ENCODE assay signal across 27 mouse cellular contexts in genomic region chr12:86693389-86693788, GRCm38 (mm10). TPM values are rescaled to one million over a fixed set of nuclear protein-coding genes. Genes with fewer than 3 reads are reported as not detected.
DNase-seq lines count a peak whose midpoint lies in the region; ATAC-seq and TF ChIP-seq lines count a peak whose summit lies in the region.
"Had no signal": no experiment of that assay in that cellular context is flagged by ENCODE, and none has a peak within 500 bp of the region (broad histone marks: within the 10 kb centered on the region; RNA-seq: fewer than 3 reads in every experiment).

No protein-coding gene starts in this region.

- no peak for ATAC-seq in megakaryocyte, adult 5-6 weeks (ENCODE audit: poor library complexity, severe bottlenecking)
- ATAC-seq in common myeloid progenitor, adult 5-6 weeks (replicated peaks; ENCODE audit: low read depth, poor library complexity, severe bottlenecking): peak; percentile 26; the same call in 1 of the 2 replicates
- ATAC-seq in megakaryocyte progenitor cell, adult 5-6 weeks (replicated peaks; ENCODE audit: poor library complexity): peak; percentile 57
- no peak for ATAC-seq in hindbrain, postnatal 0 days
- ATAC-seq: forebrain, embryonic 14.5 days had no signal

- peaks cover 84% of the 10 kb centered on the region for H3K36me3 ChIP-seq in megakaryocyte, embryonic 14.5 days (replicated peaks; ENCODE audit: low read length)
- H3K36me3 ChIP-seq in hindbrain, postnatal 0 days (ENCODE audit: insufficient read depth, low read length): peaks cover 30% of the 10 kb centered on the region; the same call in 1 of the 2 replicates
- H3K36me3 ChIP-seq: heart, embryonic 15.5 days had no signal

- DNase-seq in CD4-positive, CD25-positive, alpha-beta regulatory T cell, adult 2 months (ENCODE audit: low read depth, low spot score): peak; percentile 47
- DNase-seq in c-Kit-positive CD71-positive TER-119-positive erythroid progenitor cells, embryonic 14.5 days (ENCODE audit: low spot score): no peak
- no peak for DNase-seq in hindbrain, postnatal 0 days (ENCODE audit: low spot score)
- DNase-seq in Muller cell, postnatal 12 days (ENCODE audit: inconsistent ontology term): no peak
- DNase-seq: adrenal gland, adult 8-10 months; adrenal gland, postnatal 36 days; cerebellum, adult 11 months; cerebellum, adult 9-10 months; gastrocnemius, adult 2 months; gastrocnemius, postnatal 25 days; kidney, adult 18-20 months had no signal

- no peak for TF ChIP-seq CTCF in hindbrain, postnatal 0 days (IDR thresholded peaks at IDR 0.05; ENCODE audit: low read depth)

- no peaks in the 10 kb centered on the region for H3K27me3 ChIP-seq in megakaryocyte, embryonic 14.5 days (replicated peaks)
- H3K27me3 ChIP-seq in hindbrain, postnatal 0 days (ENCODE audit: insufficient read depth, low read length): no peaks in the 10 kb centered on the region
- H3K27me3 ChIP-seq: heart, embryonic 15.5 days had no signal

- no peaks in the 10 kb centered on the region for H3K9me3 ChIP-seq in megakaryocyte, embryonic 14.5 days
- H3K9me3 ChIP-seq in hindbrain, postnatal 0 days (ENCODE audit: low read length): no peaks in the 10 kb centered on the region
- H3K9me3 ChIP-seq: embryonic facial prominence, embryonic 10.5 days; heart, embryonic 10.5 days; heart, embryonic 15.5 days had no signal

- peaks cover 100% of the 10 kb centered on the region for H3K4me1 ChIP-seq in megakaryocyte, embryonic 14.5 days
- 0 out of 2 replicates have a peak, but pooled peaks cover 3% of the 10 kb centered on the region for H3K4me1 ChIP-seq in hindbrain, postnatal 0 days (ENCODE audit: insufficient read depth, low read length)

- H3K27ac ChIP-seq in hindbrain, postnatal 0 days: no peak overlapping the region
- H3K27ac ChIP-seq: gastrocnemius, adult 2 months; hindbrain, embryonic 14.5 days had no signal

- H3K4me2 ChIP-seq in hindbrain, postnatal 0 days (ENCODE audit: low read depth, low read length): no peak overlapping the region
- H3K4me2 ChIP-seq: heart, embryonic 15.5 days; hindbrain, embryonic 14.5 days had no signal

- H3K4me3 ChIP-seq in megakaryocyte, embryonic 14.5 days (replicated peaks): peak overlapping the region; percentile 14
- no peak overlapping the region for H3K4me3 ChIP-seq in hindbrain, postnatal 0 days (ENCODE audit: low read length)
- H3K4me3 ChIP-seq: embryonic facial prominence, embryonic 10.5 days; gastrocnemius, adult 2 months; heart, embryonic 10.5 days; heart, embryonic 15.5 days had no signal

- H3K9ac ChIP-seq in hindbrain, postnatal 0 days (replicated peaks; ENCODE audit: low read length): no peak overlapping the region
- H3K9ac ChIP-seq: heart, embryonic 15.5 days; hindbrain, embryonic 14.5 days had no signal

RNA-seq across cellular contexts. Expression of gene Vash1, which starts 14.9 kb away (rescaled TPM):
- polyA plus RNA-seq in megakaryocyte, embryonic 14.5 days (2012; ENCODE audit: insufficient read depth, low replicate concordance): 52.4 and 71.7 TPM in 2 replicates
- total RNA-seq in megakaryocyte, adult 5-6 weeks (2015): not detected in 2 replicates
- 0.16 TPM in 1 of 2 replicates, not detected in the other for total RNA-seq in megakaryocyte, adult 5-6 weeks (2017)
- 0.63 and 0.91 TPM in 2 replicates for total RNA-seq in common myeloid progenitor, adult 5-6 weeks (2017)
- 0.07 and 0.10 TPM in 2 replicates for total RNA-seq in megakaryocyte progenitor cell, adult 5-6 weeks (2015)
- 0.54 and 0.91 TPM in 2 replicates for total RNA-seq in megakaryocyte progenitor cell, adult 5-6 weeks (2017)
- total RNA-seq in hindbrain, postnatal 0 days (2014; rRNA removed): 109 and 114 TPM in 2 replicates
- polyA plus RNA-seq in hindbrain, postnatal 0 days (2015; fragmentation: Nextera tagmentation; extraction: Ambion mirVana): 25.0 and 26.5 TPM in 2 replicates

RNA-seq across cellular contexts. Expression of gene Angel1, which starts 32.9 kb away (rescaled TPM):
- polyA plus RNA-seq in megakaryocyte, embryonic 14.5 days (2012; ENCODE audit: insufficient read depth, low replicate concordance): 1.2 and 3.2 TPM in 2 replicates
- 0.22 and 1.1 TPM in 2 replicates for total RNA-seq in megakaryocyte, adult 5-6 weeks (2015)
- total RNA-seq in megakaryocyte, adult 5-6 weeks (2017): 0.37 and 0.66 TPM in 2 replicates
- total RNA-seq in common myeloid progenitor, adult 5-6 weeks (2017): 1.6 and 4.6 TPM in 2 replicates
- 3.1 TPM in 2 replicates for total RNA-seq in megakaryocyte progenitor cell, adult 5-6 weeks (2015)
- 0.62 and 2.7 TPM in 2 replicates for total RNA-seq in megakaryocyte progenitor cell, adult 5-6 weeks (2017)
- 5.8 and 10.0 TPM in 2 replicates for total RNA-seq in hindbrain, postnatal 0 days (2014; rRNA removed)
- polyA plus RNA-seq in hindbrain, postnatal 0 days (2015; fragmentation: Nextera tagmentation; extraction: Ambion mirVana): 9.1 and 9.3 TPM in 2 replicates

RNA-seq across cellular contexts. Expression of gene Lrrc74a, which starts 40.8 kb away (rescaled TPM):
- polyA plus RNA-seq in megakaryocyte, embryonic 14.5 days (2012; ENCODE audit: insufficient read depth, low replicate concordance): not detected in 2 replicates
- total RNA-seq in megakaryocyte, adult 5-6 weeks (2015): not detected in 2 replicates
- not detected in 2 replicates for total RNA-seq in megakaryocyte, adult 5-6 weeks (2017)
- total RNA-seq in common myeloid progenitor, adult 5-6 weeks (2017): not detected in 2 replicates
- not detected in 2 replicates for total RNA-seq in megakaryocyte progenitor cell, adult 5-6 weeks (2015)
- total RNA-seq in megakaryocyte progenitor cell, adult 5-6 weeks (2017): not detected in 2 replicates
- not detected in 2 replicates for total RNA-seq in hindbrain, postnatal 0 days (2014; rRNA removed)
- not detected in 2 replicates for polyA plus RNA-seq in hindbrain, postnatal 0 days (2015; fragmentation: Nextera tagmentation; extraction: Ambion mirVana)
- total RNA-seq: adrenal gland, adult 8-10 months; adrenal gland, postnatal 36 days; gastrocnemius, adult 2 months; gastrocnemius, postnatal 25 days; heart, adult 18-20 months; heart, postnatal 14 days; hematopoietic stem cell, adult 5-6 weeks; MEL had no signal
- polyA plus RNA-seq: C2C12; embryonic facial prominence, embryonic 10.5 days; embryonic facial prominence, embryonic 14.5 days; forebrain, embryonic 14.5 days; heart, embryonic 10.5 days; heart, embryonic 15.5 days; hindbrain, embryonic 14.5 days; intestine, embryonic 14.5 days had no signal

Comparison
In these comparisons a context has a peak if more than half of its experiments do, and no peak if none do; other contexts are left out.
1. ATAC-seq: peak in common myeloid progenitor, adult 5-6 weeks (single experiment) and megakaryocyte progenitor cell, adult 5-6 weeks (single experiment); none in megakaryocyte, adult 5-6 weeks (single experiment) and hindbrain, postnatal 0 days (single experiment).
2. RNA of gene Vash1, which starts 14.9 kb away (total RNA-seq): 109 to 114 TPM in hindbrain, postnatal 0 days; 0.63 to 0.91 TPM in common myeloid progenitor, adult 5-6 weeks, 0.07 to 0.91 TPM in megakaryocyte progenitor cell, adult 5-6 weeks and 0.16 TPM in megakaryocyte, adult 5-6 weeks; every median in the first group is over 10 times any median in the second.